Comparison of ENCODE assay signal across 8 mouse cellular contexts in genomic region chr3:97158611-97159508, GRCm38 (mm10). TPM values are rescaled to one million over a fixed set of nuclear protein-coding genes. Genes with fewer than 3 reads are reported as not detected.
A peak's percentile ranks its signal among the peaks of the same experiment; 100 is the strongest.
DNase-seq lines count a peak whose midpoint lies in the region; ATAC-seq and TF ChIP-seq lines count a peak whose summit lies in the region.

Gene Acp6 (plus strand): TSS chr3:97158777.

- peak within 1 kb of the TSS; percentile 73 for H3K4me2 ChIP-seq in heart, embryonic 12.5 days
- H3K4me2 ChIP-seq in kidney, postnatal 0 days (ENCODE audit: low read length) = peak within 1 kb of the TSS; percentile 68
- peak within 1 kb of the TSS; percentile 89 for H3K4me2 ChIP-seq in liver, embryonic 11.5 days
- peak within 1 kb of the TSS; percentile 65 for H3K4me2 ChIP-seq in stomach, embryonic 14.5 days (replicated peaks; ENCODE audit: low read depth, low read length)

- ATAC-seq in heart, embryonic 12.5 days (ENCODE audit: insufficient number of reproducible peaks, low FRiP score) = peak; percentile 95
- peak; percentile 90 for ATAC-seq in kidney, postnatal 0 days (replicated peaks; ENCODE audit: low FRiP score, low read depth)
- peak; percentile 93 for ATAC-seq in liver, embryonic 11.5 days (replicated peaks; ENCODE audit: low FRiP score)
- ATAC-seq in stomach, embryonic 14.5 days (ENCODE audit: insufficient number of reproducible peaks, insufficient read depth, low FRiP score, low read depth) = peak; percentile 92

- peak within 1 kb of the TSS; percentile 48 for H3K4me3 ChIP-seq in C2C12 (ENCODE audit: insufficient read depth, poor library complexity, severe bottlenecking)
- H3K4me3 ChIP-seq in erythroblast, embryonic 14.5 days (replicated peaks) = peak within 1 kb of the TSS; percentile 66
- H3K4me3 ChIP-seq in heart, embryonic 12.5 days = peak within 1 kb of the TSS; percentile 83
- peak within 1 kb of the TSS; percentile 66 for H3K4me3 ChIP-seq in kidney, postnatal 0 days (replicated peaks; ENCODE audit: low read depth, low read length)
- H3K4me3 ChIP-seq in liver, embryonic 11.5 days (ENCODE audit: low read depth, low read length) = peak within 1 kb of the TSS; percentile 92
- peak within 1 kb of the TSS; percentile 82 for H3K4me3 ChIP-seq in stomach, embryonic 14.5 days (ENCODE audit: low read depth, low read length)

- H3K27me3 ChIP-seq in C2C12 (ENCODE audit: control insufficient read depth, insufficient read depth, insufficient read length) = no peaks in the 10 kb centered on the region
- H3K27me3 ChIP-seq in erythroblast, embryonic 14.5 days (ENCODE audit: control insufficient read depth) = no peaks in the 10 kb centered on the region
- no peaks in the 10 kb centered on the region for H3K27me3 ChIP-seq in heart, embryonic 12.5 days (replicated peaks)
- no peaks in the 10 kb centered on the region for H3K27me3 ChIP-seq in kidney, postnatal 0 days (ENCODE audit: insufficient read depth, low read length)
- H3K27me3 ChIP-seq in liver, embryonic 11.5 days (replicated peaks; ENCODE audit: control insufficient read depth, insufficient read depth, low read length) = no peaks in the 10 kb centered on the region
- no peaks in the 10 kb centered on the region for H3K27me3 ChIP-seq in stomach, embryonic 14.5 days (ENCODE audit: control insufficient read depth, insufficient read depth, low read length)

- H3K79me2 ChIP-seq in C2C12 (ENCODE audit: control insufficient read depth, insufficient read depth) = no peaks in the 10 kb centered on the region

- peaks cover 20% of the 10 kb centered on the region for H3K4me1 ChIP-seq in erythroblast, embryonic 14.5 days (ENCODE audit: control insufficient read depth)
- H3K4me1 ChIP-seq in heart, embryonic 12.5 days (replicated peaks) = peaks cover 21% of the 10 kb centered on the region; the same call in 1 of the 2 replicates
- H3K4me1 ChIP-seq in kidney, postnatal 0 days (replicated peaks; ENCODE audit: insufficient read depth, low read length) = 0 out of 2 replicates have a peak, but pooled peaks cover 3% of the 10 kb centered on the region
- peaks cover 9% of the 10 kb centered on the region for H3K4me1 ChIP-seq in liver, embryonic 11.5 days (replicated peaks; ENCODE audit: control insufficient read depth, insufficient read depth, low read length)
- H3K4me1 ChIP-seq in stomach, embryonic 14.5 days (ENCODE audit: control insufficient read depth, insufficient read depth, low read length) = peaks cover 4% of the 10 kb centered on the region; the same call in 1 of the 2 replicates

- peak within 1 kb of the TSS; percentile 86 for H3K9ac ChIP-seq in heart, embryonic 12.5 days
- peak within 1 kb of the TSS; percentile 67 for H3K9ac ChIP-seq in kidney, postnatal 0 days (ENCODE audit: low read depth, low read length)
- H3K9ac ChIP-seq in liver, embryonic 11.5 days (ENCODE audit: low read depth, low read length) = peak within 1 kb of the TSS; percentile 88
- peak within 1 kb of the TSS; percentile 58 for H3K9ac ChIP-seq in stomach, embryonic 14.5 days (replicated peaks; ENCODE audit: low read depth, low read length)

- no peaks in the 10 kb centered on the region for H3K79me3 ChIP-seq in C2C12 (ENCODE audit: low read depth)

- peak; percentile 97 for DNase-seq in brain, embryonic 14.5 days (ENCODE audit: low read depth)
- DNase-seq in kidney, postnatal 0 days (ENCODE audit: low spot score) = peak; percentile 95
- DNase-seq in liver, embryonic 11.5 days (ENCODE audit: low spot score) = peak; percentile 88
- peak; percentile 91 for DNase-seq in naive thymus-derived CD4-positive, alpha-beta T cell, adult 2 months (ENCODE audit: low read depth)

- under 1% methylated on average over 54 of the region's 54 CpGs for WGBS in heart, embryonic 12.5 days
- WGBS in kidney, postnatal 0 days = 0% methylated on average over 53 of the region's 54 CpGs
- under 1% methylated on average over 54 of the region's 54 CpGs for WGBS in liver, embryonic 11.5 days
- under 1% methylated on average over 54 of the region's 54 CpGs for WGBS in stomach, embryonic 14.5 days

- peak within 1 kb of the TSS; percentile 85 for H3K27ac ChIP-seq in heart, embryonic 12.5 days (ENCODE audit: poor library complexity, severe bottlenecking)
- peak within 1 kb of the TSS; percentile 90 for H3K27ac ChIP-seq in kidney, postnatal 0 days
- H3K27ac ChIP-seq in liver, embryonic 11.5 days (ENCODE audit: low read depth, low read length) = peak within 1 kb of the TSS; percentile 73
- peak within 1 kb of the TSS; percentile 71 for H3K27ac ChIP-seq in stomach, embryonic 14.5 days (ENCODE audit: low read length)

- TF ChIP-seq POLR2A in brain, embryonic 14.5 days (IDR thresholded peaks at IDR 0.05; ENCODE audit: borderline replicate concordance, extremely low read depth, insufficient read depth, insufficient read length, poor library complexity, severe bottlenecking) = no peak

- H3ac ChIP-seq in C2C12 (ENCODE audit: control insufficient read depth, insufficient read length, low read depth) = peak within 1 kb of the TSS; percentile 61

- H3K36me3 ChIP-seq in C2C12 (ENCODE audit: control insufficient read depth, insufficient read depth) = no peaks in the 10 kb centered on the region
- peaks cover 2% of the 10 kb centered on the region; the same call in 1 of the 2 replicates for H3K36me3 ChIP-seq in erythroblast, embryonic 14.5 days (ENCODE audit: control insufficient read depth)
- H3K36me3 ChIP-seq in heart, embryonic 12.5 days = no peaks in the 10 kb centered on the region
- H3K36me3 ChIP-seq in kidney, postnatal 0 days (ENCODE audit: insufficient read depth, low read length) = no peaks in the 10 kb centered on the region
- H3K36me3 ChIP-seq in liver, embryonic 11.5 days (ENCODE audit: control insufficient read depth, insufficient read depth, low read length) = peaks cover 3% of the 10 kb centered on the region; the same call in 1 of the 2 replicates
- no peaks in the 10 kb centered on the region for H3K36me3 ChIP-seq in stomach, embryonic 14.5 days (ENCODE audit: control insufficient read depth, insufficient read depth, low read length)

- no peaks in the 10 kb centered on the region for H3K9me3 ChIP-seq in erythroblast, embryonic 14.5 days (ENCODE audit: control insufficient read depth, low read length)
- no peaks in the 10 kb centered on the region for H3K9me3 ChIP-seq in heart, embryonic 12.5 days (replicated peaks)
- H3K9me3 ChIP-seq in kidney, postnatal 0 days (replicated peaks; ENCODE audit: low read length) = no peaks in the 10 kb centered on the region
- H3K9me3 ChIP-seq in liver, embryonic 11.5 days (ENCODE audit: control insufficient read depth, low read length) = no peaks in the 10 kb centered on the region
- H3K9me3 ChIP-seq in stomach, embryonic 14.5 days (ENCODE audit: control insufficient read depth, low read depth, low read length) = no peaks in the 10 kb centered on the region

- TF ChIP-seq CTCF in C2C12 (IDR thresholded peaks at IDR 0.05; ENCODE audit: control insufficient read depth, insufficient read depth, insufficient read length) = no peak
- TF ChIP-seq CTCF in brain, embryonic 14.5 days (IDR thresholded peaks at IDR 0.05; ENCODE audit: borderline replicate concordance, extremely low read depth, insufficient read depth, insufficient read length) = no peak
- no peak for TF ChIP-seq CTCF in kidney, postnatal 0 days (IDR thresholded peaks at IDR 0.05; ENCODE audit: low read depth)

TF ChIP-seq in C2C12, 6 proteins besides CTCF, POLR2A, EP300 and RAD21:
- TF ChIP-seq MAX (IDR thresholded peaks at IDR 0.05) = no peak
- no peak for TF ChIP-seq MYOD1 (IDR thresholded peaks at IDR 0.05; ENCODE audit: control insufficient read depth, insufficient read length, low read depth)
- no peak for TF ChIP-seq CEBPB (IDR thresholded peaks at IDR 0.05; ENCODE audit: low read depth)
- no peak for TF ChIP-seq FOSL1 (IDR thresholded peaks at IDR 0.05; ENCODE audit: insufficient read depth, low read length, poor library complexity, severe bottlenecking)
- no peak for TF ChIP-seq USF1 (IDR thresholded peaks at IDR 0.05; ENCODE audit: low read depth)
- TF ChIP-seq MYOG (IDR thresholded peaks at IDR 0.05; ENCODE audit: control insufficient read depth, extremely low read depth, insufficient read length) = no peak

RNA-seq across cellular contexts. Expression of gene Acp6, which starts in this region (rescaled TPM):
- 16.5 TPM for polyA plus RNA-seq in C2C12 (2012; fragmentation: generic; extraction: Trizol)
- polyA plus RNA-seq in brain, embryonic 14.5 days (2012; rRNA removed) = 19.6 and 23.3 TPM in 2 replicates
- 0.23 and 0.34 TPM in 2 replicates for polyA plus RNA-seq in erythroblast, embryonic 14.5 days (2012)
- polyA plus RNA-seq in heart, embryonic 12.5 days (2016; fragmentation: Nextera tagmentation; extraction: Ambion mirVana) = 60.5 and 61.7 TPM in 2 replicates
- polyA plus RNA-seq in kidney, postnatal 0 days (2015; fragmentation: Nextera tagmentation; extraction: Ambion mirVana) = 54.2 and 56.6 TPM in 2 replicates
- polyA plus RNA-seq in liver, embryonic 11.5 days (2014; fragmentation: Nextera tagmentation; extraction: Ambion mirVana) = 41.1 and 41.4 TPM in 2 replicates
- polyA plus RNA-seq in stomach, embryonic 14.5 days (2014; fragmentation: Nextera tagmentation; extraction: Ambion mirVana) = 48.4 and 51.9 TPM in 2 replicates

Comparison
In these comparisons a context has a peak if more than half of its experiments do, and no peak if none do; other contexts are left out.
1. Peak in every context shown above with its lines: DNase-seq, ATAC-seq, H3K4me3 ChIP-seq and H3K27ac ChIP-seq.
2. RNA of gene Acp6 (polyA plus RNA-seq): 60.5 to 61.7 TPM in heart, embryonic 12.5 days, 54.2 to 56.6 TPM in kidney, postnatal 0 days, 48.4 to 51.9 TPM in stomach, embryonic 14.5 days, 41.1 to 41.4 TPM in liver, embryonic 11.5 days, 19.6 to 23.3 TPM in brain, embryonic 14.5 days and 16.5 TPM in C2C12 (single experiment); 0.23 to 0.34 TPM in erythroblast, embryonic 14.5 days; every median in the first group is over 10 times any median in the second.